Mouse (Mus musculus) kidney, adult 2 months (tissue): Measurements from ENCODE around the gene Trp73. TPM values are rescaled to one million over a fixed set of nuclear protein-coding genes. Genes with fewer than 3 reads are reported as not detected.

Source experiments
- DNase-seq: peaks from one replicate; pipeline ENCODE4 v3.0.0; 2021
- H3K27ac ChIP-seq: fragments of 200-500 bp; 2 replicates; pipeline ENCODE4 v1.5.1; 2012; ENCODE audit warnings: low read depth, low read length, control low read depth, inconsistent platforms; ENCODE audit not compliant: insufficient read depth
- H3K27me3 ChIP-seq: fragments of 200-500 bp; replicated peaks from 2 replicates; pipeline ENCODE4 v1.6.1; 2012; ENCODE audit warnings: mild to moderate bottlenecking, moderate library complexity, low read length, inconsistent platforms; ENCODE audit not compliant: control insufficient read depth, insufficient read depth
- H3K36me3 ChIP-seq: fragments of 200-500 bp; 2 replicates; pipeline ENCODE4 v1.6.1; 2012; ENCODE audit warnings: mild to moderate bottlenecking, moderate library complexity, low read length, inconsistent platforms; ENCODE audit not compliant: control insufficient read depth, insufficient read depth
- H3K4me1 ChIP-seq: fragments of 200-500 bp; 2 replicates; pipeline ENCODE4 v1.6.1; 2011; ENCODE audit warnings: low read length; ENCODE audit not compliant: control insufficient read depth, insufficient read depth
- H3K4me3 ChIP-seq: fragments of 200-500 bp; 2 replicates; pipeline ENCODE4 v1.5.1; 2011; ENCODE audit warnings: mild to moderate bottlenecking, low read depth, low read length, control low read depth; ENCODE audit not compliant: insufficient read depth
- CTCF ChIP-seq: fragments of 200-500 bp; conservative IDR thresholded peaks from 2 replicates; pipeline ENCODE4 v1.5.1; 2011; ENCODE audit warnings: low read depth, mild to moderate bottlenecking, control low read depth, low read length, moderate library complexity, mixed read lengths; ENCODE audit not compliant: insufficient read depth, insufficient read length
- POLR2A ChIP-seq: fragments of 200-500 bp; IDR thresholded peaks from one replicate; pipeline ENCODE4 v1.6.1; 2011; ENCODE audit warnings: low read depth, low read length, control low read depth
- WGBS: fragments of 180-500 bp; shearing (Covaris S2); methylation state at CpG from one replicate; pipeline ENCODE4 v1.1.7; 2018; 5-methylcytosine and 5-hydroxymethylcytosine counted together
- polyA plus RNA-seq: library from polyadenylated mRNA; depleted of rRNA; stranded (reverse); fragments of >200 nt; gene quantifications from 2 replicates; pipeline ENCODE4 v1.2.3, GENCODE M21; 2012

Gene Trp73
- polyA plus RNA-seq, 1 experiment: 0.03 TPM

DNA sequence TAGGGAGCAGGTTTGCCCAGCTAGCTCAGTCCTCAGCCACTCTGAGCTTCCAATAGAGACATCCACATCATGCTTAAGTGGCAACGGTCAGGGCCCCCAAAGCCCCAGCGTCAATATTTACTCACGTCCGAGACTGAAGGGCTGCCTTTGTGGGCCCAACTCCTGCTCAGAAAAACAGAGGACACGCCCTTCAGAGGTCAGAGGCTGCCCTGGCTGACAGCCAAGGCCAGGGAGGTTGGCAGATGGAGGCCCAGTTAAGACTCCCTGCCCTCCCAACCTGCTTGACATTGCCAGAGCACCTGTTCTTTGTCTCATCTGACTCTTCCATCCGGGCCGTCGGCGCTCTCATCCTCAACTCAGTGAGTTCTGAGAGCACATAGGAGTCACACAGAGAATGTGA lies 21.2 kb downstream of the Trp73 start:
- Histone ChIP-seq H3K27me3 (no peaks in the 10 kb centered on the region), H3K27ac (no peak overlapping the region), H3K36me3 (no peaks in the 10 kb centered on the region), H3K4me3 (no peak overlapping the region), H3K4me1 (no peaks in the 10 kb centered on the region)
- no peak for DNase-seq
- TF ChIP-seq POLR2A (no peak), CTCF (no peak)
- WGBS: 58% methylated on average over 9 of the region's 9 CpGs

DNA sequence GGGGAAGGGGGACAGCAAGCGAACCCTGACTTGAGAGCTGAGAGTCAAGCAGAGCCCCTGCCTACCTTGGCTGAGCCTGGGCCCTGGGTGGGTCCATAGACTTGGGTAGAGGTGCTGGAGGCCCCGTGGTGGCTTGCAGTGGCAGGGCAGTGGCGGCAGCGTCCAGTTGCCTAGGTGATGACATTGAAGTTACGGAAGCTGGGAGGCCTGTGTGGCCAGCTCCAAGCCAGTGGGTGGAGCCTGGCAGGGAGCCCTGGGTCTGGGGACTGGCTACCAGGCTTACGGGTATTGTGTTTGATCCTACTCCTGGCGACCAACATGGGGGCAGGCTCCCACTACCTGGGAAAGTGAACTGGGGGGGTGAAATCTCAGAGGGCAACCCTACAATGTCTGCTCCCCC lies 23.6 kb downstream of the Trp73 start:
- H3K4me3 ChIP-seq: no peak overlapping the region
- H3K27me3 ChIP-seq: no peaks in the 10 kb centered on the region
- TF ChIP-seq POLR2A (no peak), CTCF (no peak)
- 41% methylated on average over 7 of the region's 7 CpGs for WGBS
- no peaks in the 10 kb centered on the region for H3K4me1 ChIP-seq
- H3K27ac ChIP-seq: no peak overlapping the region
- DNase-seq: no peak
- H3K36me3 ChIP-seq: no peaks in the 10 kb centered on the region

DNA sequence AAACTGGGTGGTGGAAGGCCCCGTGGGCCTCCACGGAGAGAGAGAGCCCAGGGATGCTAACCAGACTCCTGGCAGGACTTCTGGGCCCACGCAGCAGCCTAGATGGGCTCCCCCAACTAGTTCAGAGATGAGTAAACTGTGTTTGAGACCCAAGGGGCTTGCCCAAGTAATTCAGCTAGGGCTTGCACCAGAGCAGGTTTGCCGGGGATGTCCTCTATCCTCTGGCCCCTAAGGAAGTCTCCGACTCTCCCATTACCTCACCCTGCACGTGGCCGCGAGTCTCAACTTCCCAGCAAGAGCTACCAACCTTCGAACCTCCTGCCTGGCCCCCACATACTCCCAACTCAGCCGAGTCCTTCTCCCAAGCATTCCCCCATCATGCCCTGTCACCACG lies 30.2 kb downstream of the Trp73 start:
- Histone ChIP-seq H3K4me3 (no peak overlapping the region), H3K36me3 (no peaks in the 10 kb centered on the region), H3K4me1 (no peaks in the 10 kb centered on the region), H3K27me3 (no peaks in the 10 kb centered on the region), H3K27ac (no peak overlapping the region)
- 79% methylated on average over 11 of the region's 11 CpGs for WGBS
- TF ChIP-seq CTCF: no peak
- no peak for TF ChIP-seq POLR2A
- no peak for DNase-seq

DNA sequence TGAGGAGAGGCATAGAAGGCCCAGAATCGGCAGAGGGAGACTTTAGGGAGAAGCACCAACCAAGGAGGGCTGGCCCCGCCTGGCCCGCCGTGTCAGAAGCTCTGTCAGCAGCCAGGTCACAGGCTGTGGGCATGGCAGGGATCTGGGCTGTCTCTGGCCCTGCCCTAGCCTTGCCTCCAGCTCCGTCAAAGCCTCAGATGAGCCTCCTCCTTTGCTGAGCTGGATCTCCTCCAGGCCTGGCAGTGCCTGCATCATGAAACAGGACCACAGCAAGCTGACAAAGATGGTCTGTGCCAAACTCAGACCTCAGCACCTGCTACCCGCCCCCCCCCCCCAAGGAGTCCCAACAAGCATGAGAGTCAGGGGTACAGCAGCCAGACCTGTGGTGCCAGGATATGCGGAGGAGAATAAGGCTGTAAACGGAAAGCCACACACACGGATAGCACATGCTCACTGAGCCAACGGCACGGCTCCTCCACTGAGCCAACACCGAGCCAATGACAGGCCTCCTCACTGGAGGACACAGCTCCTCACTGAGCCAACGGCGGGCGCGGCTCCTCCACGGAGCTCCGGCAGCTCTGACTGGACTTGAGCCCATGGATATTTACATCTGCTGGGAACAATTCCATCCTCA lies 30.7 kb downstream of the Trp73 start:
- Histone ChIP-seq H3K4me1 (no peaks in the 10 kb centered on the region), H3K36me3 (no peaks in the 10 kb centered on the region), H3K4me3 (no peak overlapping the region), H3K27ac (no peak overlapping the region), H3K27me3 (no peaks in the 10 kb centered on the region)
- TF ChIP-seq POLR2A: no peak
- TF ChIP-seq CTCF: no peak
- 45% methylated on average over 18 of the region's 18 CpGs for WGBS
- no peak for DNase-seq

DNA sequence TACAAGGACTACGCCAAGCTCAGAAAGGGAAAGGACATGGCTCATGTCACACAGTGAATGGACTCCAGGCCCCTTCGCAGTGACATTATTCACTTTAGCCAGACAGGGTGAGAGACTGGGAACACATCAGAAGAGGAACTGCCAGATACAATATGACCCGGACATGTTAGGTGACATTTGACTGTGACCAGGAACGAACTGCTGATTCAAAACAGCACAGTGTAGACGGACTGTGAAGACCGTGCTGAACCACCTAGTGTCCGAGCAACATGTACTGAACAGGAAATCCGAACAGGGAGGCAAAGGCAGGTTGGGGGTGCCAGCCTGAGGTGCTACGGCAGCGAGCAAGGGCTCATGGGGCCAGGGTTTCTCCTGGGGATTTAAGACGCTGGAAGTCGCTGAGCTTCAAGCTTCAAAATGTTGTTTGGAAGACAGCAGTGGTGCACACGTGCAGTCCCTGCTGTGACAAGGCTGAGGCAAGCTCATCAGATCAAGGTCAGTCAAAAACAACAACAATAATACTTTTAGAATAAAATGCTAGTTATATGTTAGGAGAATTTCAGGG lies 33.4 kb downstream of the Trp73 start:
- no peak for DNase-seq
- 80% methylated on average over 13 of the region's 13 CpGs for WGBS
- H3K4me3 ChIP-seq: no peak overlapping the region
- no peaks in the 10 kb centered on the region for H3K27me3 ChIP-seq
- no peaks in the 10 kb centered on the region for H3K4me1 ChIP-seq
- no peak overlapping the region for H3K27ac ChIP-seq
- H3K36me3 ChIP-seq: no peaks in the 10 kb centered on the region
- no peak for TF ChIP-seq POLR2A
- no peak for TF ChIP-seq CTCF

DNA sequence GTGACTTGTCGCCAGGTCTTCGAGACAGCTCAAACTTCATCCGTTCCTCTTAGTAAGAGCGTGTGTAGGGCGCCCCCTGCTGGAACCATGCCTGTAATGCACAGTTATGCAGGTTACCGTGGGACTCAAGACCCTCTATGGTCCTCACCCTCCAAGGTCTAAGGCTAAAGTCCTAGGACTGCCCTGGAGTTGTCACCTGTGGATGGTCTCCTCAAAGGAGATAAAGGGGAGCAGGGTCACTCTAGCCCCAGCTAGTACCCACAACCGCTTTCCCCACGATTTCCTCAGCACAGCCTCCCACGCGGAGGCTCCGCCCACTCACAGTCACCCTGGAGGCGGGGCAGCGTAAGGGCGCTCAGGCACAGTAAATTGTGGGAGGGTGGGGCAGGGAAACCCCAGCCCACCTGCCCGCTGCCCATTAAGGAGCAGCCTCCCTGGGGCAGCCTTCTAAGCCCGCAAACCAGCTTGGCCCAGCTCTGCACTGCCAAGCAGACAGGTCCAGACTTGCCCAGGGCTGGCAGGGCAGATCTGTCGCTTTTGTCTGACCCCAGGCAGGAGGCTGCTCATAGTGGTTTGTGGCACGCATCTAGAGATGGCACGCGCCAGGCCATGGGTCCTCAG lies 34.5 kb downstream of the Trp73 start:
- Histone ChIP-seq H3K27me3 (no peaks in the 10 kb centered on the region), H3K36me3 (no peaks in the 10 kb centered on the region), H3K27ac (no peak overlapping the region), H3K4me3 (peak overlapping the region; percentile 14; the same call in 1 of the 2 replicates), H3K4me1 (no peaks in the 10 kb centered on the region)
- 23% methylated on average over 20 of the region's 20 CpGs for WGBS
- peak; percentile 52 for DNase-seq
- peak; percentile 90 for TF ChIP-seq CTCF
- no peak for TF ChIP-seq POLR2A

DNA sequence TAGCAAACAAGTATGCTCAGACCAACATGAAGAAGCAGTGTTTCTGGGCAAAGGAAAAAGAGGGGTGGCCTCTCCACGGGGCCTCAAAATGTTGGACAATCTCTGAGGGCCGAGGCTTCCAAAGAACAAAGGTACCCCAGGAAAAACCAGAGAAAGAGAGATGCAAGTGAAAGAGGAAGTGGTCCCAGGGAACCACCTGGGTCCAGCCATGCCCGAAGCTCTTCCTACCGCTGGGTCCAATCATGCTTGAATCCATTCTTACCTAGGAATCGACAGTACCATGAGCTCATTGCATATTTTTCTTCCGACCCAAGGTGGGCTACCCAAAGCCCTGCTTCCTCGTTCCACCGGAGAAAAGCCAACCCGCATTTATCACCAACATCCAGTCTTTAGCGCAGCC lies 36.1 kb downstream of the Trp73 start:
- 80% methylated on average over 10 of the region's 10 CpGs for WGBS
- TF ChIP-seq POLR2A: no peak
- Histone ChIP-seq H3K27me3 (no peaks in the 10 kb centered on the region), H3K4me3 (no peak overlapping the region), H3K27ac (no peak overlapping the region), H3K36me3 (no peaks in the 10 kb centered on the region), H3K4me1 (no peaks in the 10 kb centered on the region)
- no peak for DNase-seq
